Mouse (Mus musculus) heart, adult 2 months (tissue): Measurements from ENCODE around the gene Smad1.

Experiments used
- CTCF ChIP-seq: fragments of 200-600 bp; IDR thresholded peaks from 2 replicates; pipeline ENCODE4 v1.8.1; 2022; ENCODE audit warnings: antibody characterized with exemption, mild to moderate bottlenecking, moderate library complexity
- POLR2A ChIP-seq: fragments of 200-500 bp; IDR thresholded peaks from 2 replicates; pipeline ENCODE4 v1.6.1; 2011; ENCODE audit warnings: mild to moderate bottlenecking, low read depth, low read length, control low read depth; ENCODE audit not compliant: insufficient read depth

DNA sequence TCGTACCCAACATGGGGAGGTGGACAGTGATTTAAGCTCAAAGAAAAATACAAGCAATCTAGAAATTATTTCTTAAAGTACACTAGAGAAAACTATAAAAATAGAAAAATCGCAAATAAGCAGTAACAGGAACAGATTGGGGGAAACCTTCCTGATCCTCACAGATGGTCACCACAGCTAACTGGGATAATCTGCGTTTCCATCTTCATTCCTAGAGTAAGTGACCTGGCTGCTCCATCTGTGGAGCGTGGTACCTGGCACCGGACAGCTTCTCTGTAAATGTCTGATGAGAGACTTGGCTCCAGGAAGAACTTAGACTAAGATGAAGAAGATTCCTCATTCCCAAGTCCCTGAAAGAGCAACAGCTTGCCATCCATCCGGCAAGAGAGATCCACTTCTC is 25.8 kb downstream of the Smad1 start:
- TF ChIP-seq POLR2A (no peak), CTCF (no peak)
